Mouse (Mus musculus) neural tube, embryonic 15.5 days (tissue): ENCODE results near the gene Eif3b. TPM values are rescaled to one million over a fixed set of nuclear protein-coding genes. Genes with fewer than 3 reads are reported as not detected.

Experiments
- ATAC-seq: fragments of 200-750 bp; cut with Nextera tagmentation; 2 replicates; pipeline ENCODE4 v1.8.0; 2017; ENCODE audit warnings: mild to moderate bottlenecking, moderate TSS enrichment, moderate library complexity; ENCODE audit not compliant: low FRiP score
- H3K27ac ChIP-seq: fragments of 300-500 bp; sonication (generic); replicated peaks from 2 replicates; pipeline ENCODE4 v1.5.1; 2015; ENCODE audit warnings: mild to moderate bottlenecking, inconsistent platforms
- H3K27me3 ChIP-seq: fragments of 300-500 bp; sonication (generic); replicated peaks from 2 replicates; pipeline ENCODE4 v1.6.1; 2015; ENCODE audit warnings: inconsistent platforms
- H3K36me3 ChIP-seq: fragments of 300-500 bp; sonication (generic); 2 replicates; pipeline ENCODE4 v1.6.1; 2015; ENCODE audit warnings: inconsistent platforms
- H3K4me1 ChIP-seq: fragments of 300-500 bp; sonication (generic); 2 replicates; pipeline ENCODE4 v1.6.1; 2015; ENCODE audit warnings: inconsistent platforms
- H3K4me2 ChIP-seq: fragments of 300-500 bp; sonication (generic); 2 replicates; pipeline ENCODE4 v1.6.1; 2015; ENCODE audit warnings: inconsistent platforms, mild to moderate bottlenecking, moderate library complexity
- H3K4me3 ChIP-seq: fragments of 300-500 bp; sonication (generic); replicated peaks from 2 replicates; pipeline ENCODE4 v1.5.1; 2015; ENCODE audit warnings: mild to moderate bottlenecking, inconsistent platforms
- H3K9ac ChIP-seq: fragments of 300-500 bp; sonication (generic); replicated peaks from 2 replicates; pipeline ENCODE4 v1.6.1; 2015; ENCODE audit warnings: mild to moderate bottlenecking, inconsistent platforms
- H3K9me3 ChIP-seq: fragments of 300-500 bp; sonication (generic); replicated peaks from 2 replicates; pipeline ENCODE4 v1.6.1; 2016; ENCODE audit warnings: inconsistent platforms
- WGBS: fragments of 180-500 bp; shearing (Covaris S2); methylation state at CpG from one replicate; pipeline ENCODE4 v1.1.7; 2015; ENCODE audit warnings: mixed read lengths; 5-methylcytosine and 5-hydroxymethylcytosine counted together
- polyA plus RNA-seq: library from polyadenylated mRNA; unstranded; fragments of >200 nt; fragmentation: Nextera tagmentation; extraction: Ambion mirVana; gene quantifications from 2 replicates; pipeline ENCODE4 v1.2.1, GENCODE M21; 2015

The Eif3b gene
- polyA plus RNA-seq = 80.0 and 93.1 TPM in 2 replicates

DNA sequence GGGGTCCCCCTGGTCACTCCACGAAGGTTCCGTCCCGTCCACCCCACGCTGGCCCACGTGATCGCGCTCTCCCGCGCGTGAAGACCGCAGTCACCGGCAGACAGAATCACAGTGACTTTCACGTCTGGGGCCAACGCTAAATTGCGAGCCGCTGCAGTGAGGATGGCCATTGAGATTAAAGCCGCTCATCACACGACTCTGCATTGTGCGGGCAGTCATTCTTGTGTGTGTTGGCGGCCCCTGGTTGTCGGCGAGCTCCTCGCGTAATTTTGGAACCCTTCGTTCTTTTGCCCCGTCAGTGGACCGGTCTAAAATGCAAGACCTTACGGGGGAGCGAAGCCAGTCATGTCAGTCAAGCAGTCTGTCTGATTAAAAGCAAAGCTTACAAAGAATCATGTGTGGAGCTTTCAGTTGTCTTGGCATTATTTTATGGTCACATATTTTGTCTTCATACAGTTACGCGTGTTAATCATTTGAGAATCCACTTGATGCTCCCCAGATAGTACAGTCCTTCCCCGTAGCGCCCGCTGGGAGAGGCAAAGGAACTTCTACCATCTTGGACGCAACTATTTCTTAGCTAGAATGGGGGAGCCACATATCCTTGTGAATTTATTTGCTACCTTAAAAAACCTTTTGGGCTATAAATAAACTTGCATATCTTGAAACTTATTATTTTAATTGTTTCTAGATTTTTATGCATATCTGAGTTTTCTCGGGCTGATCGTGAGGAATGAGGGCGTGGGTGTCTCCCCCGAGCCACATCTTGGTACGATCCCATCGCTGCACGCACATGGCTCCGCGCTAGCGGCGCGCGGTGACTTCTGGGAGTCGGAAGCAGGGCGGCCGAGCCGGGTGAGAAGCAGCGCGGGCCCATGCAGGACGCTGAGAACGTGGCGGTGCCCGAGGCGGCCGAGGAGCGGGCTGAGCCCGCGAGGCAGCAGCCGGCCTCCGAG is at the start of gene Eif3b:
Eif3b (plus strand) TSS at position 840 of the 953 bp plus-strand sequence.
- peak within 1 kb of the TSS; percentile 77 for H3K4me3 ChIP-seq
- peak; percentile 91 for ATAC-seq
- H3K4me2 ChIP-seq = peak within 1 kb of the TSS; percentile 76
- H3K27me3 ChIP-seq = no peaks in the 10 kb centered on the region
- no peaks in the 10 kb centered on the region for H3K9me3 ChIP-seq
- H3K4me1 ChIP-seq = peaks cover 32% of the 10 kb centered on the region
- peak within 1 kb of the TSS; percentile 96 for H3K27ac ChIP-seq
- H3K9ac ChIP-seq = peak within 1 kb of the TSS; percentile 91
- under 1% methylated on average over 65 of the region's 65 CpGs for WGBS
- 0 out of 2 replicates have a peak, but pooled peaks cover 7% of the 10 kb centered on the region for H3K36me3 ChIP-seq

DNA sequence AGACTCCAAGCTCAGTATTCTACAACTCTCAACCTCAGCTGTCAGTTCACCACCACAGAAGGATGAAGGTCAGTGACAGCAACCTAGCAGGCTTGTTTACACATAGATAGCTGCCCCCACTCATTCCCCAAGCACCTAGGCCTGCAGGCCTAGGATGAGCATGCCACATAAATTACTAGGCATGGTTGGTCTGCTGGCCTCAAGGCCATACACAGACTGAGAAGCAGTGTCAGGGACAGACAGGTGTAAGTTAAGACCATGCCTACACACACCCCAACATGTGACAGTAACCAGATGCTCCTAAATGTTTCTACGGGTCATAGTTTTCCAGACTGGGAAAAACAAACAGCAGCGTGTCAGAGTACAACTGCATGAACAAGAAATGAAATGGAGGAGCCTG is 49.7 kb upstream of the Eif3b start:
- no peak for ATAC-seq
- Histone ChIP-seq H3K4me1 (peaks cover 13% of the 10 kb centered on the region), H3K4me2 (no peak overlapping the region), H3K4me3 (no peak overlapping the region), H3K36me3 (no peaks in the 10 kb centered on the region), H3K27ac (no peak overlapping the region), H3K9me3 (no peaks in the 10 kb centered on the region), H3K27me3 (no peaks in the 10 kb centered on the region), H3K9ac (no peak overlapping the region)
- WGBS = 91% methylated on average over 2 of the region's 2 CpGs

DNA sequence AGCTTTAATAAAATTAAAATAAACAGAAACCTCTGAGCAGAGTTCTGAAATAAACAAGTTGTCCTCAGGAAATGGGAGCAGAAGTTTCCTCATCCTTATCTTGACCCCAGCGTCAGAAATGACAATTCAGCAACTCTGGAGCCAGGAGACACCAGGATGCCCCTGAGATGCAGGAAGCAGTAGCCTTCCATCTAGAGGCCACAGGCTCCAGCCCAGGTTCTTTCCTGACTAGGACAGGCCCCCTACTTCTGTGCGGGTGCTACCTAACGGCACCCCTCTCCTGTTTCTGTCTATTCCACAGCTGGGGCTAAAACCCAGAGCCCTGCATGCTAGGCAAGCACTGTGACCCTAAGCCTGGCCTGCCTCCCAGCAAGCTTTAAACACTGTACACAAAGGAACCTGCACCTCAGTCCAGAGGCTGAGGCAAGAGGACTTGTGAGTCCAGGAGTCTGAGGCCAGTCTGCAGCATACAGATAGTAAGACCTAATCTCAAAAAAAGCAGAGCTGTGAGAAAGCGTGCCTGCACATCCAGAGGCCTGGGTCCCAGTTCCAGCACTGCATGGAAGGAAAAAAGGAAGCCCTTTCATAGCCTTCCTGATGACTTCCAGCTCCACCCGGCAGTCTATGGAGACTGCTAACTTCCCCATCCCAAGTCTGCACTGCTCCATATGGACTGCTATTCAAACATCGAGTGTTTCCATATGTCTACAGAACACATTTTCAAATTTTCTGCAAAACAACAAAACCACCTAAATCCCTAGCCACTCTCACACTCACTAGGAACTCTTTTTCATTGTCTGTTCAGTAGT is 48.5 kb upstream of the Eif3b start:
- no peak overlapping the region for H3K9ac ChIP-seq
- H3K4me1 ChIP-seq = peaks cover 16% of the 10 kb centered on the region
- H3K4me3 ChIP-seq = no peak overlapping the region
- H3K27ac ChIP-seq = no peak overlapping the region
- no peak for ATAC-seq
- 80% methylated on average over 6 of the region's 6 CpGs for WGBS
- no peaks in the 10 kb centered on the region for H3K27me3 ChIP-seq
- H3K4me2 ChIP-seq = no peak overlapping the region
- no peaks in the 10 kb centered on the region for H3K9me3 ChIP-seq
- H3K36me3 ChIP-seq = no peaks in the 10 kb centered on the region

DNA sequence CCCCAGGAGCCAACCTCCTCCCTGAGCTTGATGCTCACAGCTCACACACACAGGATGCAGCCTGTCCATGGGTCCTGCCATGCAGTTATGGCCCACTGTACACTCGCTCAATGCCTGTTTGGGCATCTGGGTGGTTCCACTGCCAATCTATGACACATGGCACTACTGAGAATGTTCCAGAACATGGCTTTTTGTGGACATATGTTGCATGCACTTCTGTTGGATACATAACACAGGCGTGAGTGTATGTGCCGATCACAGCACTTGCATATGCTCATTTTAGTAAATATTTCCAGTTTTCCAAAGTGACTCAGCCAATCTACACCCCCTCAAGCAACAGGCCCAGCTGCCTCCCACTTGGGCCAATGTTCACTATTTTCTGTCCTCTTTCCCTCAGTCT is 47.5 kb upstream of the Eif3b start:
- ATAC-seq = no peak
- Histone ChIP-seq H3K4me2 (no peak overlapping the region), H3K27ac (no peak overlapping the region), H3K36me3 (no peaks in the 10 kb centered on the region), H3K4me1 (peaks cover 16% of the 10 kb centered on the region), H3K4me3 (no peak overlapping the region), H3K27me3 (no peaks in the 10 kb centered on the region), H3K9me3 (no peaks in the 10 kb centered on the region), H3K9ac (no peak overlapping the region)
- WGBS = 95% methylated on average over 3 of the region's 3 CpGs

DNA sequence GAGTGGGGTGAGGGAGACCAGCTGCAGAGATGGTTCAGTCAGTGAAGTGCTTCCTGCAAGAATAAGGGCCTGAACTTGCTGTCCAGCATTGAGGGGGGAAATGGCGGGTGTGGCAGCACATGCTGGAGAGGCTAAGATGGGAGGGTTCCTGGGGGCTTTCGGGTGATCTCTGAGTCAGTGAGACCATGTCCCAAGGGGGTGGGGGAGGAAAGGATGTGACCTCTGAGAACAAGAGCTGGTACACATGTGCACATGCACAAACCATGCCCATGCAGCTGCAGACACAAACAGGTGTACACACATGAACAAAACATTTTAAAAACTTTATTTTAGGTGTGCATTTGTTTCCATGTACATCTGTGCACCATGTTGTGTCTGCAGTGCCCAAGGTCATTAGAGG is 45.4 kb upstream of the Eif3b start:
- no peak overlapping the region for H3K9ac ChIP-seq
- no peak for ATAC-seq

DNA sequence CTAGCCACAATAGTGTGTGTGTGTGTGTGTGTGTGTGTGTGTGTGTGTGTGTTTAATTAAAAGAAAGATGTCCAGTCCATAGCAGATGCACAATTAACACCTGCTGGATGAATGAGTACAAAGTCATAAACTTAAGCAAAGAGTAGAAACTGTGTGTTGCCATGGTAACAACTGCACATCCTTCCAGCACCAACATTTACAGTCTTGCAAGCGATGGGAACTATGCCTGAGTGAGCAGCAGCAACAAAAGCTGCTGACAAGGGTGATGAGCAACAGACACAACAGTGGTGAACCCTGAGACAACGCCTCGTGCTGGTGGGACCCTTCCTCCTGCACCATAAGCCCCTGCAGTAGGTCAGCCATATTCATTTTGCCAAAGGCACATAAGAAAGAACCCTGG is 44.9 kb upstream of the Eif3b start:
- H3K4me3 ChIP-seq = no peak overlapping the region
- no peak overlapping the region for H3K4me2 ChIP-seq
- WGBS = 8% methylated on average over 3 of the region's 3 CpGs
- H3K27ac ChIP-seq = peak overlapping the region; percentile 60
- no peaks in the 10 kb centered on the region for H3K36me3 ChIP-seq
- H3K4me1 ChIP-seq = peaks cover 16% of the 10 kb centered on the region
- ATAC-seq = no peak
- H3K27me3 ChIP-seq = no peaks in the 10 kb centered on the region
- no peaks in the 10 kb centered on the region for H3K9me3 ChIP-seq
- H3K9ac ChIP-seq = no peak overlapping the region

More for the DNA sequence above, 45.4 kb upstream of the Eif3b start:
- no peak overlapping the region for H3K4me3 ChIP-seq
- H3K27ac ChIP-seq = no peak overlapping the region
- H3K9me3 ChIP-seq = no peaks in the 10 kb centered on the region
- H3K4me2 ChIP-seq = no peak overlapping the region
- H3K4me1 ChIP-seq = peaks cover 16% of the 10 kb centered on the region
- no peaks in the 10 kb centered on the region for H3K27me3 ChIP-seq
- no peaks in the 10 kb centered on the region for H3K36me3 ChIP-seq
- WGBS = 83% methylated on average over 2 of the region's 2 CpGs

DNA sequence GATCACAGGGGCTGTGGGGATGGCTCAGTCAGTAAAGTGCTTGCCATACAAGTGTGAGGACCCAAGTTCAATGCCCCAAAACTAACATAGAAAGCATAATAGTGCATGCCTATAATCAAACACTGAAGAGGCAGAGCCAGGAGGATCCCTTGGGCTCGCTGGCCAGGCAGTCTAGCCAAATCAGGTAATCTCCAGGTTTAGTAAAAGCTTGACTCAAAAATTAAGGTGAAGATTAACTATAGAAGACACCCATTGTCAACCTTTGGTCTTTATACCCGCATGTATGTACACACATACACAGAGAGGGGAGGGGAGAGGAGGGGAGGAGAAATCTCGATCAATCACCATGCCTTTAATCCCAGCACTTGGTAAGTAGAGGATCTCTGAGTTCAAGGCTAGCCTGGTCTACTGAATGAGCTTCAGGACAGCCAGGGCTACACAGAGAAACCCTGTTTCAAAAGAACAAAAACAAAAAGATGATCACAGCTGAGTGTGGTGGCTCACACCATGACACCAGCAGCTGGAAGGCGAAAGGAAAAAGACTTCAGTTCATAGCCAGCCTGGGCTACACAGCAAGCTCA is 43.8 kb upstream of the Eif3b start:
- Histone ChIP-seq H3K4me3 (no peak overlapping the region), H3K27me3 (no peaks in the 10 kb centered on the region), H3K9ac (no peak overlapping the region), H3K4me1 (peaks cover 16% of the 10 kb centered on the region), H3K27ac (no peak overlapping the region), H3K4me2 (no peak overlapping the region), H3K9me3 (no peaks in the 10 kb centered on the region), H3K36me3 (no peaks in the 10 kb centered on the region)
- 89% methylated on average over 4 of the region's 4 CpGs for WGBS
- no peak for ATAC-seq

DNA sequence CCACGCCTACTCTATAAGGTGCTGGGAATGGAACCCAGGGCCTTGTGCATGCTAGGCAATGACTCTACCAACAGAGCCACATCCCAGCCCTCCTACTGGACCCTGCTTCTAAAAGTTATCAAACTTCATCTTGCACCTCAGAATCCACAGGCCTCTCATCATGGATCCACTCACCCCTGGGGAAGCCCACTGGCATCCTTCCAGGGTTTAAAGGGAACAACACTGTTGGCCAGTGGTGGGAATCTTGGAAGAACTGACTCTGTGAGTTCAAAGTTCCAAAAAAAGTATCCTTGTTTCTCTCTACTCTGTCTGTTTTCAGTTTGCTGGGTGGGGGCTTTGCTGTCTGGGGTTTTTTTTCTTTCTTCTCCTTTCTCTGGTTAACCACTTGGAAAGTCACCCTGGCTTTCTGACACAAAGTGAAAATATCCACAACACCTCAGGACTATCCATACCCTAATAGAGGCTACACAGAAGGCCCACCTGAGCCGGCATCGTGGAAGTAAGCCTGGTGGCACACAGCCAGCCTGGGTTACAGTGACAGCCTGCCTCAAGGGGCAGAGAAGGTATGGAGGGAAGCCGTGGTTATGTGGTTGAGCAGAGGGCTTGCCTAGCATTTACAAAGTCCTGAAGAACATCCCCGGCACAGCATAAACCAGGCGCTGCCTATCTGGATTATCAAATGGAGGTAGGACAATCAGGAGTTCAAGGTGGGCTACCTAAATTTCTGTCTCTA is 40.8 kb upstream of the Eif3b start:
- Histone ChIP-seq H3K4me1 (peaks cover 12% of the 10 kb centered on the region), H3K9ac (no peak overlapping the region), H3K4me2 (no peak overlapping the region), H3K9me3 (no peaks in the 10 kb centered on the region), H3K27ac (no peak overlapping the region), H3K27me3 (no peaks in the 10 kb centered on the region), H3K36me3 (no peaks in the 10 kb centered on the region), H3K4me3 (no peak overlapping the region)
- ATAC-seq = no peak
- 91% methylated on average over 6 of the region's 6 CpGs for WGBS

DNA sequence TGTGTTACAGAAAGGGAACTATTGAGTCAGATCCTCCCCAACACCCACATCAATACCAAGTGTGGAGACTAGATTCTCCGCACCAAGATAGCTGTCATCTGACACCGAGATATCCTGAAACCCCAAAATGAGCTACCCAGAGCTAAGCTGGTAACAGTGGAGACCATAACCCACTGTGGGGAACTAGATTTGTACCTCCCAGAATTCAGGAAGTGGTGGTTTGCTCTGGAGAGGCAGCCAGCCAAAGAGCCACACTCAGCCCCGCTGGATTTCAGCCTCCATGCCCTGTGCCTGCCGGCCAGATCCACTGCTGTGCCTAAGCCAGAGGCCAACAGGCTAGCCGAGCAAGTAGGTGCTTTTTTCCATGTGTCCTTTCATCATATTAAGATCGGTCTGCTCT is 39.8 kb upstream of the Eif3b start:
- ATAC-seq = no peak

DNA sequence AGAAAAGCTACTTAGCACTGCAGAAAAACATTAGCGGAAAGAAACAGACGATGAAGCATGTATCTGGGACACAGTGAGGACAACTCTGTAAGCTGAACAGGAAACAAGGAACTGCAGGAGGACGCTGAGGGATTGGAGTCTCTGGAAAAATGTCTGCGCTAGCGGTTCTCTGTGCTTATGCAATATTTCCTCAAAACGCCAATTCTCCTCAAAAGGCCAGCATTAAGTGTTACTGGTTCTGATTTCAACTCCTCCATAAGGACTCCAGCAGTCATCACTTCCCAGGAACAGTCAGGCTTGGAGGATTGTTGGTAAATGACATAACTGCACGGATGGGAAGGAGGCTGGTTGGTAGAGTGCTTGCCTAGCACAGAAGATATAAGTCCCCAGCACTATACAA is 38.0 kb upstream of the Eif3b start:
- Histone ChIP-seq H3K9me3 (no peaks in the 10 kb centered on the region), H3K36me3 (no peaks in the 10 kb centered on the region), H3K4me3 (no peak overlapping the region), H3K27me3 (no peaks in the 10 kb centered on the region), H3K4me1 (no peaks in the 10 kb centered on the region), H3K4me2 (no peak overlapping the region), H3K9ac (no peak overlapping the region), H3K27ac (no peak overlapping the region)
- WGBS = 91% methylated on average over 7 of the region's 7 CpGs
- ATAC-seq = no peak

More for the DNA sequence above, 39.8 kb upstream of the Eif3b start:
- Histone ChIP-seq H3K4me2 (no peak overlapping the region), H3K9ac (no peak overlapping the region), H3K36me3 (no peaks in the 10 kb centered on the region), H3K9me3 (no peaks in the 10 kb centered on the region), H3K27ac (no peak overlapping the region), H3K4me3 (no peak overlapping the region), H3K27me3 (no peaks in the 10 kb centered on the region), H3K4me1 (peaks cover 4% of the 10 kb centered on the region)
- WGBS = 83% methylated on average over 6 of the region's 6 CpGs

DNA sequence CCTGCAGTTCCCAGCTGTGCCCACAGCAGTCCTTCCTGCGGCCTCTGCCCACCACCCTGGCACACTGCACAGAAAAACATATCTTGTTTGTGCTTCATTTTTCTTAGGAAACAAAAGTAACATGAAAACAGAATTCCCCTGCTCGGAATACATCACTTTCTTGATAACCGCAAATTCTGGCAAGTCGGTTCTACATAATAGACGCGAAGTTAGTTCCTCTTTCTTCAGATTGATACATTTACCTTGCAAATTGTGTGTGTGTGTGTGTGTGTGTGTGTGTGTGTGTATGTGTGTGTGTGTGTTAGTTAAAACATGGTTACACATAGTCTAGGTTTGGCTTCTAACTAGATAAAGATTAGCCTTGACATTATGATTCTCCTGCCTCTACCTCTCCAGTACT is 36.4 kb upstream of the Eif3b start:
- Histone ChIP-seq H3K36me3 (no peaks in the 10 kb centered on the region), H3K9me3 (no peaks in the 10 kb centered on the region), H3K4me3 (no peak overlapping the region), H3K9ac (no peak overlapping the region), H3K4me2 (no peak overlapping the region), H3K27ac (no peak overlapping the region), H3K4me1 (peaks cover 12% of the 10 kb centered on the region), H3K27me3 (no peaks in the 10 kb centered on the region)
- ATAC-seq = no peak
- 94% methylated on average over 6 of the region's 6 CpGs for WGBS
